Mouse (Mus musculus): Measurements from ENCODE around the gene Polk.

DNA sequence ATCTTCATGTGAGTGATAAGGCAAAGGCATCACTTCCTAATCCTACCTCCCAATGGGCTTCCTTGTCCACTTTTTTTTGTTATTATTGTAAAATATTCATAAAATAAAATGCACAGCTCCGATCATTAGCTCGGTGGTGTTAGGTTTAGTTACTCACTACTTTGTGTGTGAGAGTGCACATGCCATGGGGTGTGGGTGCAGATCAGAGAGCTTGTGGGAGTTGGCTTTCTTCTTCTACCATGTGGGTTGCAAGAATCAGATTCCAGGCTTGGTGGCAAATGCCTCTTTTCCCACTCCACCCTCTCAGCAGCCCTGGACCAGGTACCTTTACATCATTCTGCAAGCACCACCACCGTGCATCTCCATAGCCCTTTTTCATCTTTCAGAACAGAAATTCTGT, 89.8 kb downstream of the Polk start:
- TF ChIP-seq CTCF (conservative IDR thresholded peaks at IDR 0.05; ENCODE audit: low read length) (no peak), NANOG (IDR thresholded peaks at IDR 0.05; ENCODE audit: borderline replicate concordance, low read length) (no peak)

Data from E14TG2a.4 (cell line).